Mouse (Mus musculus) 3134 (cell line): ENCODE data around the gene Sim1.

Experiments used
- DNase-seq: peaks from one replicate; pipeline ENCODE4 v3.0.0-alpha.2; 2011; ENCODE audit warnings: low spot score; ENCODE audit not compliant: insufficient read length; ENCODE audit errors: extremely low read depth

Gene Sim1

DNA sequence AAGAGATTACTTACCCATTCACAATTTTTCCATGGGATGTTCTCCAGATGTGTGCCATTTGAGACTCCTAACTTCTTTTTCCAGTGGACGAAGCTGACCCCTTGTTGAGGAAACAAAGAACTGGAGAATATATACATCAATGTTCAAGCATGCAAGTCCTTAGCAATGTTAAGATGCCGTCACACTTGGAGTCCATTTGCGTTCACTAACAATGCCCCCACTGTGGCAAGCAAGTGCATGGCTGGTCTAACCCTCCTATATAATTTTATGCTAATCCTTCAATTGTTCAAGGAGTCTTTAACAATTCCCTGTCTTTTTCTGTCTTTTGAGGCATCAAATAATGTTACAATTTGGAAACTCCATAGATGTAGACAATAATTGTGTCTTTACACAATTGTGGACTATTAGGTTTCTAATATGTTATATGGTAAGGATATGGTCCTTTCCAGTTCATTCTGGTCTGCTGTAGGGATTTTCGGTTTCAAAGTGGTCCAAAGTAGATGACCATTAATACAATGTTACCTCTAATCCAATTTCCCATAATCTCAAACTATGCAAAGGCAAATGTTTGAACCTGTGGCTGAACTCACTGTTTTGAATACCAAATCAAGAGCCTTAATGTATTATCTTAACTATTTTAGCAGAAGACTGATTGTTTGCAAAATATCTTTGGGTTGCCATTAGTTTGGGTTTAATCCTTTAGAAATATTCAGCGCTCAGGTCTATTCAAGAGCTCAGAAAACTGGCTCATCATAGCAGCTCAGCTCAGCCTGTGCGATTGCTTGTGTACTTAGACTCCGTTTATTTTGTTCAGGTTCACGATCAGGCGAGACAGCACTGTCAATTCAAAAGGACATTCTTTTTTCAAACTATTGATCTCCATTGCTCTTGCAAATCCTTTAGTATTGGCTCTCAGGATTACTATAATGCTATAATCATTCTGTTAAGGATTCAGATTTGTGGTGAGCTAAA, 129.0 kb downstream of the Sim1 start:
- DNase-seq: no peak
